Comparison of ENCODE assay signal across 13 mouse cellular contexts in genomic region chr1:79710678-79711077, GRCm38 (mm10). TPM values are rescaled to one million over a fixed set of nuclear protein-coding genes. Genes with fewer than 3 reads are reported as not detected.
A peak's percentile ranks its signal among the peaks of the same experiment; 100 is the strongest.
DNase-seq lines count a peak whose midpoint lies in the region; ATAC-seq and TF ChIP-seq lines count a peak whose summit lies in the region.
"Had no signal": no experiment of that assay in that cellular context is flagged by ENCODE, and none has a peak within 500 bp of the region (broad histone marks: within the 10 kb centered on the region; RNA-seq: fewer than 3 reads in every experiment).

No protein-coding gene starts in this region.

- no peak for TF ChIP-seq POLR2A in bone marrow macrophage, adult 2 months (IDR thresholded peaks at IDR 0.05; ENCODE audit: borderline replicate concordance, low read depth, low read length)

- peak overlapping the region; percentile 46 for H3K27ac ChIP-seq in heart, embryonic 13.5 days (replicated peaks)
- H3K27ac ChIP-seq in left cerebral cortex, adult 2 months, result peak overlapping the region; percentile 66
- peak overlapping the region; percentile 82 for H3K27ac ChIP-seq in bone marrow macrophage, adult 2 months (ENCODE audit: insufficient read depth, low read depth, low read length)
- H3K27ac ChIP-seq: stomach, postnatal 0 days had no signal

- peaks cover 15% of the 10 kb centered on the region for H3K4me1 ChIP-seq in heart, embryonic 13.5 days
- H3K4me1 ChIP-seq in bone marrow macrophage, adult 2 months (ENCODE audit: control insufficient read depth, insufficient read depth, low read length), result peaks cover 17% of the 10 kb centered on the region

- 53% methylated on average over 4 of the region's 4 CpGs for WGBS in heart, embryonic 13.5 days

- no peak for ATAC-seq in heart, embryonic 13.5 days (ENCODE audit: extremely low read depth, insufficient number of reproducible peaks, low FRiP score, low TSS enrichment)
- peak; percentile 18 for ATAC-seq in granulocyte monocyte progenitor cell, adult 5-6 weeks (replicated peaks; ENCODE audit: poor library complexity, severe bottlenecking)
- no peak for ATAC-seq in erythroblast, adult 5-6 weeks (replicated peaks; ENCODE audit: low FRiP score, poor library complexity, severe bottlenecking)

- H3K4me2 ChIP-seq in heart, embryonic 13.5 days, result no peak overlapping the region

- H3K27me3 ChIP-seq in heart, embryonic 13.5 days (replicated peaks), result no peaks in the 10 kb centered on the region

- peaks cover 66% of the 10 kb centered on the region for H3K36me3 ChIP-seq in heart, embryonic 13.5 days

- no peaks in the 10 kb centered on the region for H3K9me3 ChIP-seq in heart, embryonic 13.5 days
- H3K9me3 ChIP-seq: heart, embryonic 10.5 days had no signal

- intact Hi-C loops in left cerebral cortex, adult 2 months (cut with DNase I), result no loop called here

- no peak overlapping the region for H3K4me3 ChIP-seq in heart, embryonic 13.5 days
- H3K4me3 ChIP-seq in left cerebral cortex, adult 2 months, result no peak overlapping the region
- H3K4me3 ChIP-seq in bone marrow macrophage, adult 2 months (ENCODE audit: insufficient read depth, low read length), result no peak overlapping the region
- H3K4me3 ChIP-seq: heart, embryonic 10.5 days had no signal

- no peak for TF ChIP-seq CTCF in left cerebral cortex, adult 2 months (IDR thresholded peaks at IDR 0.05)
- no peak for TF ChIP-seq CTCF in bone marrow macrophage, adult 2 months (IDR thresholded peaks at IDR 0.05; ENCODE audit: low read depth, low read length)

- no peak for DNase-seq in heart, adult 8-10 months (ENCODE audit: low spot score)
- DNase-seq in left cerebral cortex, adult 2 months (ENCODE audit: extremely low spot score in 1 of 2, low spot score in 2 of 2), result no peak
- no peak for DNase-seq in left cerebral cortex, adult 11 months (ENCODE audit: low spot score)
- DNase-seq in testis, postnatal 14 days (ENCODE audit: low spot score), result no peak
- DNase-seq: cerebellum, postnatal 36 days; left cerebral cortex, postnatal 4 days had no signal

- H3K9ac ChIP-seq in heart, embryonic 13.5 days, result no peak overlapping the region

RNA-seq across cellular contexts. Expression of gene Ap1s3, which starts 38.9 kb away (rescaled TPM):
- polyA plus RNA-seq in heart, embryonic 13.5 days (2015; fragmentation: Nextera tagmentation; extraction: Ambion mirVana), result 0.13 and 0.24 TPM in 2 replicates
- total RNA-seq in heart, adult 8-10 months (2022), result under 1 TPM; 0.20 to 0.41 (median 0.28) TPM
- total RNA-seq in left cerebral cortex, adult 2 months (2021), result 1 to 10 TPM; 4.8 to 5.9 TPM
- 1.2 and 3.8 TPM in 2 replicates for polyA plus RNA-seq in bone marrow macrophage, adult 2 months (2012; ENCODE audit: insufficient read depth, insufficient read length, missing spikeins)
- total RNA-seq in granulocyte monocyte progenitor cell, adult 5-6 weeks (2014; fragmentation: Nextera tagmentation), result 8.8 and 11.3 TPM in 2 replicates
- 1.9 and 2.3 TPM in 2 replicates for total RNA-seq in granulocyte monocyte progenitor cell, adult 5-6 weeks (2017)
- 0.58 and 3.1 TPM in 2 replicates for total RNA-seq in erythroblast, adult 5-6 weeks (2015; ENCODE audit: low replicate concordance)
- total RNA-seq in erythroblast, adult 5-6 weeks (2017; ENCODE audit: low replicate concordance), result 2.8 and 4.2 TPM in 2 replicates
- polyA plus RNA-seq: neural tube, embryonic 11.5 days had no signal
